Mouse (Mus musculus) megakaryocyte, embryonic 14.5 days (primary cell): ENCODE measurements around the gene Map3k11.

ENCODE experiments used
- FLI1 ChIP-seq: IDR thresholded peaks from 2 replicates; pipeline ENCODE4 v1.6.1; 2012; ENCODE audit warnings: low read length, inconsistent platforms, mixed read lengths
- GATA1 ChIP-seq: IDR thresholded peaks from 3 replicates; pipeline ENCODE4 v1.6.1; 2012; ENCODE audit warnings: mixed read lengths, low read length, inconsistent platforms, borderline replicate concordance

DNA sequence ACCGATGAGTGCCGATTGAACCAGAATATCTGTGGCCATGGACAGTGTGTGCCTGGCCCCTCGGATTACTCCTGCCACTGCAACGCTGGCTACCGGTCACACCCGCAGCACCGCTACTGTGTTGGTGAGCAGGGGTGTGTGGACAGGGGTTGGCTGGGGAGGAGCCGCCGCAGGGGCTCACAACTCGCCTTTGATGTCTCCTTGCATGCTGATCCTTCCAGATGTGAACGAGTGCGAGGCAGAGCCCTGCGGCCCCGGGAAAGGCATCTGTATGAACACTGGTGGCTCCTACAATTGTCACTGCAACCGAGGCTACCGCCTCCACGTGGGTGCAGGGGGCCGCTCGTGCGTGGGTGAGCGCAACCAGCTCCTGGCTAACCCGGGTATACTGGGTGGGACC is 62.4 kb downstream of the Map3k11 start:
- TF ChIP-seq GATA1 (no peak), FLI1 (no peak)
